Mouse (Mus musculus) MEL (cell line): Measurements from ENCODE around the gene Dennd1a. TPM values are rescaled to one million over a fixed set of nuclear protein-coding genes. Genes with fewer than 3 reads are reported as not detected.

Source experiments
- DNase-seq: peaks from one replicate; pipeline ENCODE4 v3.0.0; 2011; ENCODE audit warnings: low read depth, low spot score
- H3K27ac ChIP-seq: 2 replicates; pipeline ENCODE4 v1.5.1; 2012; ENCODE audit warnings: low read depth, mild to moderate bottlenecking, control low read depth, low read length, moderate library complexity; ENCODE audit not compliant: control insufficient read depth
- H3K27me3 ChIP-seq, 2 experiments: fragments of 150-350 bp in 1 of 2; sonication (generic) in 1 of 2; 2 replicates each; pipeline ENCODE4 v1.6.1; 2012; ENCODE audit warnings: low read length in 2 of 2, mild to moderate bottlenecking in 2 of 2, improper control_type of control experiment in 1 of 2, moderate library complexity in 1 of 2; ENCODE audit not compliant: insufficient read depth in 2 of 2, control insufficient read depth in 1 of 2
- H3K36me3 ChIP-seq, 2 experiments: 2 replicates each; pipeline ENCODE4 v1.6.1; 2012 to 2014; ENCODE audit warnings: low read length in 2 of 2, improper control_type of control experiment in 1 of 2, inconsistent platforms in 1 of 2, mild to moderate bottlenecking in 1 of 2; ENCODE audit not compliant: insufficient read depth in 2 of 2, control insufficient read depth in 1 of 2
- H3K4me1 ChIP-seq, 2 experiments: fragments of 150-350 bp in 1 of 2; sonication (generic) in 1 of 2; 2 replicates each; pipeline ENCODE4 v1.6.1; 2012; ENCODE audit warnings: low read length in 2 of 2, improper control_type of control experiment in 1 of 2, mild to moderate bottlenecking in 1 of 2; ENCODE audit not compliant: insufficient read depth in 2 of 2, control insufficient read depth in 1 of 2
- H3K4me3 ChIP-seq, 2 experiments: fragments of 150-350 bp in 1 of 2; sonication (generic) in 1 of 2; 2 replicates each; pipeline ENCODE4 v1.5.1; 2012; ENCODE audit warnings: low read depth in 2 of 2, low read length in 2 of 2, mild to moderate bottlenecking in 2 of 2, moderate library complexity in 2 of 2, control low read depth in 1 of 2, improper control_type of control experiment in 1 of 2; ENCODE audit not compliant: control insufficient read depth in 1 of 2, insufficient read depth in 1 of 2
- H3K79me2 ChIP-seq: 2 replicates; pipeline ENCODE4 v1.6.1; 2012; ENCODE audit warnings: mild to moderate bottlenecking, low read length, moderate library complexity; ENCODE audit not compliant: control insufficient read depth, poor library complexity, insufficient read depth
- H3K9ac ChIP-seq: 2 replicates; pipeline ENCODE4 v1.6.1; 2012; ENCODE audit warnings: low read depth, mild to moderate bottlenecking, control low read depth, low read length, moderate library complexity; ENCODE audit not compliant: control insufficient read depth, poor library complexity, severe bottlenecking
- H3K9me3 ChIP-seq: fragments of 150-350 bp; sonication (generic); replicated peaks from 2 replicates; pipeline ENCODE4 v1.6.1; 2012; ENCODE audit warnings: mild to moderate bottlenecking, low read length, improper control_type of control experiment, moderate library complexity; ENCODE audit not compliant: insufficient read depth
- BHLHE40 ChIP-seq: IDR thresholded peaks from 2 replicates; pipeline ENCODE4 v1.6.1; 2012; ENCODE audit warnings: low read depth, mild to moderate bottlenecking, inconsistent platforms, low read length, improper control_type of control experiment, borderline replicate concordance
- CHD1 ChIP-seq: IDR thresholded peaks from 2 replicates; pipeline ENCODE4 v1.6.1; 2012; ENCODE audit warnings: low read depth, mild to moderate bottlenecking, inconsistent platforms, low read length, improper control_type of control experiment
- CTCF ChIP-seq, 3 experiments: IDR thresholded peaks in 2 of 3; conservative IDR thresholded peaks in 1 of 3; 2 replicates each; pipeline ENCODE4 v1.5.1; 2011 to 2012; ENCODE audit warnings: low read length in 3 of 3, low read depth in 2 of 3, mild to moderate bottlenecking in 2 of 3, improper control_type of control experiment in 1 of 3, inconsistent platforms in 1 of 3, mixed read lengths in 1 of 3, moderate library complexity in 1 of 3; ENCODE audit not compliant: control insufficient read depth in 1 of 3, insufficient read depth in 1 of 3, poor library complexity in 1 of 3, severe bottlenecking in 1 of 3
- ELF1 ChIP-seq: IDR thresholded peaks from 2 replicates; pipeline ENCODE4 v1.6.1; 2014; ENCODE audit warnings: low read depth, mild to moderate bottlenecking, inconsistent platforms, low read length, improper control_type of control experiment, moderate library complexity
- EP300 ChIP-seq, 2 experiments: IDR thresholded peaks; 2 replicates each; pipeline ENCODE4 v1.6.1; 2011; ENCODE audit warnings: improper control_type of control experiment in 2 of 2, low read length in 2 of 2, low read depth in 1 of 2, mild to moderate bottlenecking in 1 of 2
- ETS1 ChIP-seq: IDR thresholded peaks from 2 replicates; pipeline ENCODE4 v1.6.1; 2012; ENCODE audit warnings: low read depth, mild to moderate bottlenecking, inconsistent platforms, low read length, improper control_type of control experiment, moderate library complexity
- HCFC1 ChIP-seq: IDR thresholded peaks from 2 replicates; pipeline ENCODE4 v1.6.1; 2012; ENCODE audit warnings: low read depth, mild to moderate bottlenecking, inconsistent platforms, low read length, improper control_type of control experiment, moderate library complexity
- MAFK ChIP-seq: IDR thresholded peaks from 2 replicates; pipeline ENCODE4 v1.6.1; 2011; ENCODE audit warnings: low read depth, mild to moderate bottlenecking, low read length, improper control_type of control experiment, borderline replicate concordance
- MAZ ChIP-seq: IDR thresholded peaks from 2 replicates; pipeline ENCODE4 v1.6.1; 2012; ENCODE audit warnings: low read depth, mild to moderate bottlenecking, inconsistent platforms, low read length, improper control_type of control experiment
- MEF2A ChIP-seq: IDR thresholded peaks from 2 replicates; pipeline ENCODE4 v1.6.1; 2014; ENCODE audit warnings: low read depth, mild to moderate bottlenecking, inconsistent platforms, low read length, improper control_type of control experiment; ENCODE audit not compliant: poor library complexity, insufficient replicate concordance, severe bottlenecking; ENCODE audit errors: extremely low read depth
- MYB ChIP-seq: IDR thresholded peaks from 2 replicates; pipeline ENCODE4 v1.6.1; 2011; ENCODE audit warnings: mild to moderate bottlenecking, low read depth, low read length, improper control_type of control experiment
- NELFE ChIP-seq: IDR thresholded peaks from 2 replicates; pipeline ENCODE4 v1.6.1; 2011; ENCODE audit warnings: low read depth, low read length, improper control_type of control experiment
- NRF1 ChIP-seq: IDR thresholded peaks from 2 replicates; pipeline ENCODE4 v1.6.1; 2014; ENCODE audit warnings: low read depth, mild to moderate bottlenecking, inconsistent platforms, low read length, improper control_type of control experiment, moderate library complexity; ENCODE audit not compliant: poor library complexity, insufficient read depth, severe bottlenecking
- POLR2AphosphoS2 ChIP-seq: IDR thresholded peaks from 2 replicates; pipeline ENCODE4 v1.6.1; 2011; ENCODE audit warnings: low read length, improper control_type of control experiment
- POLR2AphosphoS5 ChIP-seq: IDR thresholded peaks from 2 replicates; pipeline ENCODE4 v1.6.1; 2012; ENCODE audit warnings: low read depth, borderline replicate concordance, mild to moderate bottlenecking, inconsistent platforms, low read length, moderate library complexity, mixed read lengths
- SMC3 ChIP-seq: IDR thresholded peaks from 2 replicates; pipeline ENCODE4 v1.6.1; 2011; ENCODE audit warnings: low read depth, low read length, improper control_type of control experiment
- TAL1 ChIP-seq: IDR thresholded peaks from 2 replicates; pipeline ENCODE4 v1.6.1; 2012; ENCODE audit warnings: mild to moderate bottlenecking, inconsistent platforms, low read length, moderate library complexity, mixed read lengths
- USF2 ChIP-seq, 2 experiments: IDR thresholded peaks; 2 replicates each; pipeline ENCODE4 v1.6.1; 2011 to 2012; ENCODE audit warnings: improper control_type of control experiment in 2 of 2, low read length in 2 of 2, borderline replicate concordance in 1 of 2, inconsistent platforms in 1 of 2, low read depth in 1 of 2, mild to moderate bottlenecking in 1 of 2; ENCODE audit not compliant: insufficient read depth in 1 of 2
- ZC3H11A ChIP-seq: IDR thresholded peaks from 2 replicates; pipeline ENCODE4 v1.6.1; 2012; ENCODE audit warnings: low read depth, mild to moderate bottlenecking, inconsistent platforms, low read length, improper control_type of control experiment
- ZMIZ1 ChIP-seq: IDR thresholded peaks from 2 replicates; pipeline ENCODE4 v1.6.1; 2012; ENCODE audit warnings: low read depth, mild to moderate bottlenecking, inconsistent platforms, low read length, improper control_type of control experiment, moderate library complexity
- ZNF384 ChIP-seq: IDR thresholded peaks from 2 replicates; pipeline ENCODE4 v1.6.1; 2012; ENCODE audit warnings: low read depth, mild to moderate bottlenecking, inconsistent platforms, low read length, improper control_type of control experiment
- polyA plus RNA-seq, 2 experiments: library from polyadenylated mRNA; stranded (reverse) in 1 of 2; unstranded in 1 of 2; fragments of >175 nt in 1 of 2; fragments of >200 nt in 1 of 2; gene quantifications; 2 replicates each; pipeline versions ENCODE4 v1.2.1 to v1.2.4; 2012; ENCODE audit warnings: low replicate concordance in 2 of 2, low read depth in 1 of 2; ENCODE audit not compliant: insufficient read length in 2 of 2, insufficient read depth in 1 of 2, missing spikeins in 1 of 2
- total RNA-seq: library from RNA; depleted of rRNA; stranded (reverse); fragments of 300-350 nt; gene quantifications from 2 replicates; pipeline ENCODE4 v1.2.3, GENCODE M21; 2012

The Dennd1a gene
- total and polyA plus RNA-seq, 3 experiments: 5.0 to 21.8 TPM; not detected in 1

DNA sequence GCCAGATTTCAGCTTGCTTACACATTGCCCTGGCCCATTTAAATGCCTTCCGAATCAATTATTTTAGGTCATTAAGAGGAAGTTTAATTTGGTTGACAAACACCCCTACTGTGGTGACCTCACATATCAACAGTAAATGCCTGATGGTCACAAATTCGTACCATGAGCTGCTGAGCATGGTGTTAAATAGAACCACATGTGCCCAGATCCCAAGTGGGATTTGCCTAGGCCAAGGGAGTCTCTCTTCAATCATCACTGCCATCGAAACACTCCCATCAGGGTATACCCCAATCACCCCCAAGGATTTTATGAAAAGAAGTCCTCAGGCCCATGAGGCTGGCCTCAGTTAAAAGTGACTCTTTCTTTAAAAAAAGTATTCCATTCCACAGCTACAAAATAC, 313.0 kb downstream of the Dennd1a start:
- DNase-seq: no peak
- H3K27me3 ChIP-seq: no peaks in the 10 kb centered on the region
- H3K4me3 ChIP-seq: no peak overlapping the region
- H3K36me3 ChIP-seq: no peaks in the 10 kb centered on the region
- TF ChIP-seq POLR2AphosphoS2 (no peak), MAZ (no peak), SMC3 (no peak), MEF2A (no peak), ETS1 (no peak), EP300 (IDR thresholded peaks at IDR 0.05; ENCODE audit: low read depth in 1 of 2, low read length in 2 of 2) (no peak), BHLHE40 (no peak), ZC3H11A (no peak), CHD1 (no peak), MYB (no peak), ZMIZ1 (no peak)
- no peak overlapping the region for H3K9ac ChIP-seq
- H3K4me1 ChIP-seq: no peaks in the 10 kb centered on the region
- no peak overlapping the region for H3K27ac ChIP-seq
- no peaks in the 10 kb centered on the region for H3K9me3 ChIP-seq
- H3K79me2 ChIP-seq: no peaks in the 10 kb centered on the region

DNA sequence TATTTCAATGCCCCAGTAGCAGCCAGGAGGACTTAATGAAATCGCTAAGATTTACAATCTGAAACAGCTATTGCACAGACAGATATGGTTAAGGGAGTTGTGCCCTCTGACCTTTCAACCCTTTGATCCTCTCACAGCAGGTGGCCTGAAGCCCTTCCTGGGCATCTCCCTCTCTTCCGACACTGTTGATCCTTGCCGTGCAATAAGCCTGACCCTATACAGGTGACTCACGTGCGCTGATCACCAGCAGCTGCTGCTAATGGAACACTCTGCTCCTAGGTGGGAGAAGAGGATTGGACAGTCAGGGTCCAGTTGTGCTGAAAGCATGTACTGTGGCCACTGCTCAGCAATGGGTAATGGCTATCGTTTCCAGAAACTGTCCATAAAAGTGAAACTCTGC, 314.6 kb downstream of the Dennd1a start:
- Histone ChIP-seq H3K9ac (no peak overlapping the region), H3K36me3 (no peaks in the 10 kb centered on the region; a peak in 1 of 4 replicates), H3K27me3 (no peaks in the 10 kb centered on the region), H3K4me1 (no peaks in the 10 kb centered on the region), H3K4me3 (no peak overlapping the region), H3K9me3 (no peaks in the 10 kb centered on the region), H3K79me2 (no peaks in the 10 kb centered on the region), H3K27ac (no peak overlapping the region)
- DNase-seq: no peak
- TF ChIP-seq MAFK: no peak

- H3K4me3 ChIP-seq: no peak overlapping the region
- no peak for TF ChIP-seq ELF1
- TF ChIP-seq MEF2A: no peak
- TF ChIP-seq ZNF384: no peak
- no peak for TF ChIP-seq USF2 (IDR thresholded peaks at IDR 0.05; ENCODE audit: borderline replicate concordance in 1 of 2, insufficient read depth in 1 of 2, low read depth in 1 of 2, low read length in 2 of 2)
- no peak for TF ChIP-seq NRF1
- no peak for TF ChIP-seq MAFK
- no peak for TF ChIP-seq ZMIZ1
- TF ChIP-seq HCFC1: no peak
- TF ChIP-seq CTCF (IDR thresholded peaks at IDR 0.05 in 2 of 3, conservative IDR thresholded peaks at IDR 0.05 in 1 of 3; ENCODE audit: control insufficient read depth in 1 of 3, insufficient read depth in 1 of 3, low read depth in 2 of 3, low read length in 3 of 3, poor library complexity in 1 of 3, severe bottlenecking in 1 of 3): no peak
- TF ChIP-seq POLR2AphosphoS5: no peak
- no peak for TF ChIP-seq NELFE
- TF ChIP-seq TAL1: no peak
- TF ChIP-seq ZC3H11A: no peak
- no peaks in the 10 kb centered on the region; a peak in 1 of 4 replicates for H3K36me3 ChIP-seq
- H3K9me3 ChIP-seq: no peaks in the 10 kb centered on the region
- no peaks in the 10 kb centered on the region for H3K79me2 ChIP-seq
- DNase-seq: no peak
- no peak overlapping the region for H3K27ac ChIP-seq
- no peak overlapping the region for H3K9ac ChIP-seq
- no peaks in the 10 kb centered on the region for H3K27me3 ChIP-seq
- H3K4me1 ChIP-seq: no peaks in the 10 kb centered on the region
Observed at GRCm38 (mm10) chr2:37971726-37972125, 315.5 kb downstream of the Dennd1a start.
